Comparison of ENCODE assay signal across 8 mouse cellular contexts in genomic region chr9:75254196-75254955, GRCm38 (mm10). TPM values are rescaled to one million over a fixed set of nuclear protein-coding genes. Genes with fewer than 3 reads are reported as not detected.
DNase-seq lines count a peak whose midpoint lies in the region; ATAC-seq and TF ChIP-seq lines count a peak whose summit lies in the region.

No protein-coding gene starts in this region.

- peak; percentile 95 for DNase-seq in brain, adult 2 months (ENCODE audit: low read depth, low spot score)
- peak; percentile 31 for DNase-seq in heart, postnatal 25 days (ENCODE audit: low spot score)
- peak; percentile 47 to 79 for DNase-seq in layer of hippocampus, adult 2 months (ENCODE audit: low spot score in 2 of 2)
- peak; percentile 68 for DNase-seq in right cerebral cortex, postnatal 14 days
- DNase-seq in thymus, postnatal 10 days (ENCODE audit: low spot score in 2 of 2): no peak
- no peak for DNase-seq in urinary bladder, postnatal 25 days (ENCODE audit: low spot score)

- H3K27ac ChIP-seq in cortical plate, adult 2 months (ENCODE audit: insufficient read depth, low read length): peak overlapping the region; percentile 66
- peak overlapping the region; percentile 89 for H3K27ac ChIP-seq in layer of hippocampus, adult 2 months

- peaks cover 19% of the 10 kb centered on the region for H3K4me1 ChIP-seq in cortical plate, adult 2 months (ENCODE audit: control insufficient read depth, insufficient read depth, low read length)

- peak; percentile 23; the same call in 1 of the 2 replicates for ATAC-seq in megakaryocyte, adult 5-6 weeks (ENCODE audit: poor library complexity, severe bottlenecking)

- no peak for TF ChIP-seq CTCF in cortical plate, adult 2 months (IDR thresholded peaks at IDR 0.05; ENCODE audit: extremely low read depth, insufficient read depth, low read length)
- no peak for TF ChIP-seq CTCF in layer of hippocampus, adult 2 months (conservative IDR thresholded peaks at IDR 0.05)

- intact Hi-C loops in heart, postnatal 25 days (cut with DNase I): no loop called here

- TF ChIP-seq POLR2A in cortical plate, adult 2 months (IDR thresholded peaks at IDR 0.05; ENCODE audit: extremely low read depth, insufficient read depth, low read length): peak; percentile 91

- no peak overlapping the region for H3K4me3 ChIP-seq in cortical plate, adult 2 months (ENCODE audit: insufficient read depth, low read length)
- H3K4me3 ChIP-seq in layer of hippocampus, adult 2 months: no peak overlapping the region

RNA-seq across cellular contexts. Expression of gene Myo5c, which starts 22.6 kb away (rescaled TPM):
- polyA plus RNA-seq in cortical plate, adult 2 months (2012; rRNA removed): 5.0 and 5.9 TPM in 2 replicates
- total RNA-seq in heart, postnatal 25 days (2021): 1 to 10 TPM; 5.6 to 7.1 TPM
- under 1 TPM; 0.59 to 0.81 TPM for total RNA-seq in layer of hippocampus, adult 2 months (2021)
- total RNA-seq in megakaryocyte, adult 5-6 weeks (2015): not detected in 2 replicates
- not detected in 2 replicates for total RNA-seq in megakaryocyte, adult 5-6 weeks (2017)

RNA-seq across cellular contexts. Expression of gene Gnb5, which starts 51.7 kb away (rescaled TPM):
- 154 and 172 TPM in 2 replicates for polyA plus RNA-seq in cortical plate, adult 2 months (2012; rRNA removed)
- total RNA-seq in heart, postnatal 25 days (2021): 10 to 100 TPM; 25.0 to 26.5 TPM
- 100 to 1,000 TPM; 125 to 127 TPM for total RNA-seq in layer of hippocampus, adult 2 months (2021)
- total RNA-seq in megakaryocyte, adult 5-6 weeks (2015): 0.51 TPM in 1 of 2 replicates, not detected in the other
- 0.29 TPM in 1 of 2 replicates, not detected in the other for total RNA-seq in megakaryocyte, adult 5-6 weeks (2017)

Comparison
In these comparisons a context has a peak if more than half of its experiments do, and no peak if none do; other contexts are left out.
1. DNase-seq: peak in brain, adult 2 months (single experiment), heart, postnatal 25 days (single experiment), layer of hippocampus, adult 2 months (2 of 2) and right cerebral cortex, postnatal 14 days (single experiment); none in thymus, postnatal 10 days (0 of 2) and urinary bladder, postnatal 25 days (single experiment).
2. RNA of gene Gnb5, which starts 51.7 kb away (total RNA-seq): 125 to 127 TPM in layer of hippocampus, adult 2 months and 25.0 to 26.5 TPM in heart, postnatal 25 days; 0.29 to 0.51 TPM in megakaryocyte, adult 5-6 weeks; every median in the first group is over 10 times any median in the second.